Mouse (Mus musculus): ENCODE measurements around the gene Fam161a.
"Not testable (repeated sequence)": the region's sequence is repeated elsewhere in the genome, so short reads cannot be mapped to it uniquely, and the experiment has no call there.

Gene Fam161a

DNA sequence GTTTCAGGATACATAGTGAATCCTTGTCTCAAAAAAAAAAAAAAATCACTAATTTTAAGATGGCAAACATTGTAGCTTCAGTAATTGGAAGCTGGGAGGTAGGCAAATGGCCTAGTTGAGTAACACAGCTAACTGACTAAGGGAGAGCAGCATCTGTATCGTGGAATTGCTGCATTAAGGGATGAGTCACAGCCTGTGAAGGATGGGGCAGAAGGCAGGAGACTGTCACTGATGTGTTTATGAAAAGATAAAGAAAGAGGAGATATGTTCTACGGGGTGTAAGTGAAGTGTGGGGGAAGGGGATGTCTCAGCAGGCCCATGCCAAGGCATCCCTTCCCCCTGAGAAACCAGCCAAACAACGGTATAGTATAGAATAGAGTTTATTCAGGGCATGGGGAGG is 56.5 kb downstream of the Fam161a start:
- DNase-seq = no peak

- DNase-seq = not testable (repeated sequence)
Measured at GRCm38 (mm10) chr11:23064276-23064675, 56.9 kb downstream of the Fam161a start.

- no peak for DNase-seq
Measured at GRCm38 (mm10) chr11:23065167-23065668, 57.9 kb downstream of the Fam161a start.

- DNase-seq = peak; percentile 92
Measured at GRCm38 (mm10) chr11:23067395-23068136, 60.2 kb downstream of the Fam161a start.

GRCm38 (mm10) chr11:23068201-23068600 is 60.9 kb downstream of the Fam161a start:
- no peak for DNase-seq

DNA sequence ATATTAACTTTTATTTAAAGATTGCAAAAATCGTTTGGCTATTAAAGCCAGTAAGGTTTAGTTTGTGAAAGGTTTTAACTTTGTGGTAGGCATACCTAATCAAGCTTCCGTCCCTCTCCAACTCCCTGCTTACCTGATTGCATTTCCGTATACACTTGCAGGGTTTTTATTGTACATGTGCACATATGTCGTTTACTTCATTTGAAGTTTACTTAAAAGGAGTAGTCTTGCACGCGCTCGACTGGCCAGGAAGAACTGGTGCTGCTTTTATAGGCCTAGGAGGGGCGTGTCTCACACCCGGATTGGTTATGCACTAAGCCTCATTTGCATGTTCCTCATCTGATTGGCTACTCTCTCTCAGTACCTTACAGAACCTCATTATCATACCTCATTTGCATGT is 61.7 kb downstream of the Fam161a start:
- not testable (repeated sequence) for DNase-seq

DNA sequence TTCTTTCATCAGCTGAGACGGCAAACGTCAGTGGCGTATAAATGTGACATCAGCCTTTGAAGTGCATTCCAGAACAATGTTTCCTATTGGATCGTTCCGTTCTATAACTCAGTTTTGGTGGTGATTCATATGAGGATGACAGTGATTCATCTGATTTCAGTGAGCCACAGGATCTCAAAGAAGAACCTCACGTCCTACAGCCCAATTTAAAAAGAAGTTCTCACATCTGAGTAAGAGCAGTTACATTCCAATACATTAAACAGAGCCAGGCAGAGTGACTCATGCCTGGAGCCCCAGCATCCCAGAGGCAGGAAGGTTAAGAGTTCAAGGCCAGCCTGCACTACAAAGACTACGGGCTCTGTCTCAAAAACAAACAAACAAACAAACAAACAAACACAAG is 67.5 kb downstream of the Fam161a start:
- peak; percentile 6 for DNase-seq

DNA sequence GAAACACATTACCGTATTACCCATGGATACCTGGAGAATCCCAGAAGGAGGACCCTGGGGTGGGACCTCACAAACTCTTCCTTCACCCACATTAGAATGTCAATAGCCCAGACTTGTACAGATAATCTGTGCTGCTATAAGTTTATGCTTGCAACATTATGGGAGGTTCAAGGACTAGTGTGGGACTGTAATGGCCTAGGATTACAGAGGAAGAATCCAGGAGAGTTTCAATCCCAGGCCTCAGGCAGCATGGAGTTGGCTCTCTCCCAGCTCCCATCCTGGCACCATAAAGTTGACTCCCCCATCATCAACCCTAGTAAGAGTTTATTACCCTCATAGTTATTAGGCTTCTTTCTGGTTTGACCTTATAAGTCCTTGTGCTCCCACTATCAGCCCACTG is 71.2 kb downstream of the Fam161a start:
- DNase-seq = no peak

Measured in right cerebral cortex, postnatal 25 days (tissue).